Mouse (Mus musculus): ENCODE results near the gene Sprr2f.

DNA sequence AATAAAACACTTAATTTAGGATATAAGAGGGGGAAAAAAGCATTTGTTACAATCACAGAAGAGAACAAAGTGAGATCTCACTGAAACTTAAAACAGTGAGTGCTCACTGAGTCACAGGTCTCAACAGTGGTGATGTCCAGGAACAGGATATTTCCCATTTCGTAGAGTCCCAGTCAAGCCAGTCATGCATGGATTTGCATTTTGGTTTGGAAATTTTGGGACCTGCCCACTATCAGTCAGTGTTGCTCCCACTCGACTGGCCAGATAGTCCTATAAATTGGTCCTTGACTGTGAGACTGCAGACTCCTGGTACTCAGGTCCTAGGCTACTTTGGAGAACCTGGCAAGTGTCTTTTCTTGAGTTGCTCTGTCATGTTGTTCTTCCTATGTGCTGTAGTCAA lies 13.1 kb upstream of the Sprr2f start, which contains the start of gene Sprr2e:
- TF ChIP-seq CTCF (IDR thresholded peaks at IDR 0.05) (no peak), EP300 (IDR thresholded peaks at IDR 0.05) (no peak)
